Mouse (Mus musculus) neural tube, embryonic 10.5 days (tissue): ENCODE results near the gene Atp5d.

Experiments
- DNase-seq: peaks from one replicate; pipeline ENCODE4 v3.0.0-alpha.2; 2017; ENCODE audit warnings: low spot score; ENCODE audit errors: extremely low spot score

The Atp5d gene

GRCm38 (mm10) chr10:80179068-80180051, 40.9 kb downstream of the Atp5d start, which contains the start of gene Efna2:
TSS of gene Efna2 (plus strand) at chr10:80179482.
- peak; percentile 77 for DNase-seq

DNA sequence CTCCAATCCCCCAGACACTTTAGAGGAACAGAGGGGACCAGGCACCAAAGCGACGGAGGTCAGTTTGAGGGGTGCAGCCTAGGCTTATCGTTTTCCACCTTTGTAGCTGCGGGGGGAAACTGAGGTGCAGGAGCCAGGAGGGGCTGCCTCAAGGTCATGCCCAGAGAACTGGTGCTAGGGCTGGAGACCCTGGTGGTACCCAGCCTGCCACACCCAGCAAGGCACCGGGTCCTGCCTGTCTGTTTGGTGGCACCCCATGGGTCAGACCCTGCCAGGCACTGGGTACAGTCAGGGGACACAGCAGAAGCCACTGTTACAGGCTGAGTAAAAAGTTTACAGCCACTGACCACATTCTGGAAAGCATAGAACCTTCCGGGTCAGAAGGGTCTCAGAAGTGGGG, 41.9 kb downstream of the Atp5d start:
- DNase-seq, result no peak

- DNase-seq, result no peak
Measured at GRCm38 (mm10) chr10:80180823-80181222, 42.4 kb downstream of the Atp5d start.

- no peak for DNase-seq
Measured at GRCm38 (mm10) chr10:80182547-80182946, 44.1 kb downstream of the Atp5d start.

GRCm38 (mm10) chr10:80186649-80187048, 48.2 kb downstream of the Atp5d start:
- DNase-seq, result no peak

DNA sequence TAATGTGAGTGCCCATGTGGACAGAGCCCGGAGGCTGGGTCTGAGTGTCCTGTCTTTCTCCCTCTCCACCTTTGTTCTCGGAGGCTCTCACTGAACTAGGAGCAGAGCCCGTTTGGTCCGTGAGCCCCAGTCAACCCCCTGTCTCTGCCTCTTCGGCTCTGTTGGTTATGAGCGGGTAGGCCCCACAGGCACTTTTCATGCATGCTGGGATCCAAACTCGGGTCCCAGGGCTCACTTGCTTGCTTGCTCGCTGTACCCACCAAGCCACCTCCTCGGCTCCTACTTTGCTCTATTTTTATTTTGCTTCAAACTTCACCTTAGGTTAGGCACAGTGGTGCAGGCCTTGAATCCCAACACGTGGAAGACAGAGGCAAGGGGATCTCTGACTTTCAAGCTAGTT, 49.3 kb downstream of the Atp5d start:
- no peak for DNase-seq

DNA sequence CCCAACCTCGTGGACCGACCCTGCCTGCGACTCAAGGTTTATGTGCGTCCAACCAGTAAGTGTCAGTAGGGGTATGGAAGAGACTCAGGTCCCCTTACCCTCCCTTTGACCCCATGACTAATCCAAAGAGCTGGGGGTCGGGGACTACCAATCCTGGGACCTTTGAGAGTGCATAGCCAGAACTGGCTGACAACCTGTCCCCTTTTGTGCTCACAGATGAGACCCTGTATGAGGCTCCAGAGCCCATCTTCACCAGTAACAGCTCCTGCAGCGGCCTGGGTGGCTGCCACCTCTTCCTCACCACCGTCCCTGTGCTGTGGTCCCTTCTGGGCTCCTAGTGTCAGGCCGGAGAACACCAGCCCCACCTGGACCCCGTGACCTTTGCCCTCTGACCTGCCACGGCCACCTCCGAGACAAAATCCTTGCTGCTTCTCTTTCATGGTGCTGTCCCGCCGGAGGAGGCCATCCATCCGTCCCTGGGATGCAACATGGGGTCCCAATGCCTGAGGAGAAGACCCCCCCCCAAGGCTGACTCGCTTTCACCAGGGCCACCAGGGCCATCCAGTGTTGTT, 50.1 kb downstream of the Atp5d start:
- DNase-seq, result no peak

DNA sequence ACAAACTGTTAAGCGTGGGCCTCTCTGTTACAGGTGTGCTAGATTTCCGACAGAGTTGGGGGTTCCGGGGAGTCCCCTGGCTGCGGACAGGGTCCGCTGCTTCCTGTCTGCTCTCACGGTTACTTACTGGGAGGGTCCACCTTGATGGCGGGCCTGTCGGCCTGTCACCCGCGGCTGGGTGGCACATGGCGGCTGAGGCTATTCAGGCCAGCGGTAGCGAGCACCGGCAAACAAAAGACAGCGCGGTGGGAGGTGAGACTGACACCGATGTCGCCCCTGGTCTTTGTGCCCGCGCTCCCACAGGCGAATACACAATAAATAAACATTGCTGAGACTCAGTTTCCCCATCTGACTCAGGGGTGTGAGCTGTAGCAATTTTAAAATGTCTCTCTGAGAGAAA, 51.6 kb downstream of the Atp5d start:
- DNase-seq, result peak; percentile 53

GRCm38 (mm10) chr10:80190491-80191051, 52.1 kb downstream of the Atp5d start:
- peak; percentile 79 for DNase-seq

DNA sequence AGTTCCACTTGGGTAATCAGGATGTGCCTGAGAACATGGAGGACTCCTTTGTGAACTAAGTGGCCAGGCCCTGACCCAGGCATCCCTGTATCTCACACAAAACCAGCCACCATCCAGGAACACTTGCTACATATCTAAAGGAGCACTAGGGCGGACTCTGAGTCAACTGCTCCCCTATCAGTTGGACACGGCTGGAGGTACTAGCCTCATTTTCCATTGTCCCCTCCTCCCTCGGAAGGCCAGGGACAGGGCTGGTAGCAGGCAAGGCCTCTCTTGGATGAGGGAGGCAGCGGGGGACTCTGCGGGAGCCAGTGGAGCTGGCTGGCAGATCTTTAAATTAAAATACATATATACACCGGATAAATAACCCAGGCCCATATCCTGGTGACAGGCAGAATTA, 55.5 kb downstream of the Atp5d start:
- DNase-seq, result no peak

- DNase-seq, result no peak
Measured at GRCm38 (mm10) chr10:80194441-80194840, 56.0 kb downstream of the Atp5d start.
